Mouse (Mus musculus) heart, embryonic 11.5 days (tissue): ENCODE data around the gene Sun2. TPM values are rescaled to one million over a fixed set of nuclear protein-coding genes. Genes with fewer than 3 reads are reported as not detected.

Experiments
- ATAC-seq: fragments of 200-750 bp; cut with Nextera tagmentation; replicated peaks from 2 replicates; pipeline ENCODE4 v1.8.0; 2017; ENCODE audit warnings: moderate library complexity; ENCODE audit not compliant: insufficient number of reproducible peaks, low FRiP score, low TSS enrichment
- H3K27ac ChIP-seq: fragments of 300-500 bp; sonication (generic); 2 replicates; pipeline ENCODE4 v1.5.1; 2014; ENCODE audit warnings: mild to moderate bottlenecking, low read depth, low read length
- H3K27me3 ChIP-seq: fragments of 300-500 bp; sonication (generic); 2 replicates; pipeline ENCODE4 v1.6.1; 2014; ENCODE audit warnings: mild to moderate bottlenecking, low read length, mixed read lengths; ENCODE audit not compliant: control insufficient read depth, insufficient read depth
- H3K36me3 ChIP-seq: fragments of 300-500 bp; sonication (generic); 2 replicates; pipeline ENCODE4 v1.6.1; 2014; ENCODE audit warnings: mild to moderate bottlenecking, low read length, moderate library complexity, mixed read lengths; ENCODE audit not compliant: control insufficient read depth, insufficient read depth
- H3K4me1 ChIP-seq: fragments of 300-500 bp; sonication (generic); 2 replicates; pipeline ENCODE4 v1.6.1; 2014; ENCODE audit warnings: low read length; ENCODE audit not compliant: control insufficient read depth, insufficient read depth
- H3K4me2 ChIP-seq: fragments of 300-500 bp; sonication (generic); 2 replicates; pipeline ENCODE4 v1.6.1; 2014; ENCODE audit warnings: mild to moderate bottlenecking, moderate library complexity
- H3K4me3 ChIP-seq: fragments of 300-500 bp; sonication (generic); 2 replicates; pipeline ENCODE4 v1.5.1; 2014; ENCODE audit warnings: low read depth, low read length
- H3K9ac ChIP-seq: fragments of 300-500 bp; sonication (generic); 2 replicates; pipeline ENCODE4 v1.6.1; 2014; ENCODE audit warnings: mild to moderate bottlenecking, low read depth, low read length, moderate library complexity
- H3K9me3 ChIP-seq: fragments of 300-500 bp; sonication (generic); replicated peaks from 2 replicates; pipeline ENCODE4 v1.6.1; 2016; ENCODE audit warnings: low read length; ENCODE audit not compliant: control insufficient read depth
- WGBS: fragments of 180-500 bp; shearing (Covaris S2); extraction: QIAGEN DNeasy Blood & Tissue Kit; methylation state at CpG from one replicate; pipeline ENCODE4 v1.1.7; 2014; ENCODE audit not compliant: insufficient replicate concordance; 5-methylcytosine and 5-hydroxymethylcytosine counted together
- polyA plus RNA-seq: library from polyadenylated mRNA; unstranded; fragments of >200 nt; fragmentation: Nextera tagmentation; extraction: Ambion mirVana; gene quantifications from 2 replicates; pipeline ENCODE4 v1.2.1, GENCODE M21; 2014

The Sun2 gene
- polyA plus RNA-seq, 1 experiment from 2014 or later = 4.9 TPM

GRCm38 (mm10) chr15:79697558-79698187 lies 44.7 kb downstream of the Sun2 start:
- WGBS = 73% methylated on average over 9 of the region's 9 CpGs

GRCm38 (mm10) chr15:79697011-79697410 lies 45.3 kb downstream of the Sun2 start:
- H3K4me3 ChIP-seq = no peak overlapping the region
- H3K36me3 ChIP-seq = 0 out of 2 replicates have a peak, but pooled peaks cover 3% of the 10 kb centered on the region
- no peak overlapping the region for H3K4me2 ChIP-seq
- no peak overlapping the region for H3K9ac ChIP-seq
- H3K9me3 ChIP-seq = no peaks in the 10 kb centered on the region
- H3K27ac ChIP-seq = no peak overlapping the region
- H3K27me3 ChIP-seq = no peaks in the 10 kb centered on the region
- ATAC-seq = no peak
- 83% methylated on average over 6 of the region's 6 CpGs for WGBS
- 0 out of 2 replicates have a peak, but pooled peaks cover 19% of the 10 kb centered on the region for H3K4me1 ChIP-seq

More at GRCm38 (mm10) chr15:79697558-79698187, 44.7 kb downstream of the Sun2 start:
- Histone ChIP-seq H3K4me2 (no peak overlapping the region), H3K9ac (no peak overlapping the region), H3K27ac (no peak overlapping the region), H3K4me1 (0 out of 2 replicates have a peak, but pooled peaks cover 19% of the 10 kb centered on the region), H3K4me3 (no peak overlapping the region), H3K27me3 (no peaks in the 10 kb centered on the region), H3K9me3 (no peaks in the 10 kb centered on the region), H3K36me3 (0 out of 2 replicates have a peak, but pooled peaks cover 3% of the 10 kb centered on the region)
- no peak for ATAC-seq

- Histone ChIP-seq H3K27ac (no peak overlapping the region), H3K4me1 (peaks cover 21% of the 10 kb centered on the region; the same call in 1 of the 2 replicates), H3K9ac (no peak overlapping the region), H3K4me2 (no peak overlapping the region), H3K27me3 (no peaks in the 10 kb centered on the region), H3K9me3 (no peaks in the 10 kb centered on the region), H3K4me3 (no peak overlapping the region), H3K36me3 (0 out of 2 replicates have a peak, but pooled peaks cover 3% of the 10 kb centered on the region)
- no peak for ATAC-seq
- 92% methylated on average over 2 of the region's 2 CpGs for WGBS
Measured at GRCm38 (mm10) chr15:79696508-79696907, 45.8 kb downstream of the Sun2 start.

- WGBS = 32% methylated on average over 3 of the region's 3 CpGs
- no peak for ATAC-seq
- Histone ChIP-seq H3K9ac (no peak overlapping the region), H3K27me3 (no peaks in the 10 kb centered on the region), H3K9me3 (no peaks in the 10 kb centered on the region), H3K36me3 (0 out of 2 replicates have a peak, but pooled peaks cover 3% of the 10 kb centered on the region), H3K4me2 (no peak overlapping the region; the same call in 1 of the 2 replicates), H3K4me1 (peaks cover 22% of the 10 kb centered on the region; the same call in 1 of the 2 replicates), H3K4me3 (no peak overlapping the region), H3K27ac (no peak overlapping the region)
Measured at GRCm38 (mm10) chr15:79695516-79695915, 46.8 kb downstream of the Sun2 start.

- no peak for ATAC-seq
- WGBS = 74% methylated on average over 4 of the region's 4 CpGs
- Histone ChIP-seq H3K4me1 (peaks cover 28% of the 10 kb centered on the region; the same call in 1 of the 2 replicates), H3K9ac (no peak overlapping the region; the same call in 1 of the 2 replicates), H3K4me2 (peak overlapping the region; percentile 44), H3K4me3 (0 out of 2 replicates have a peak overlapping the region, but pooled peaks have one; percentile 0), H3K9me3 (no peaks in the 10 kb centered on the region), H3K27ac (peak overlapping the region; percentile 30; the same call in 1 of the 2 replicates), H3K27me3 (no peaks in the 10 kb centered on the region), H3K36me3 (0 out of 2 replicates have a peak, but pooled peaks cover 3% of the 10 kb centered on the region)
Measured at GRCm38 (mm10) chr15:79694512-79694911, 47.8 kb downstream of the Sun2 start.

GRCm38 (mm10) chr15:79693740-79694139 lies 48.6 kb downstream of the Sun2 start:
- H3K27ac ChIP-seq = peak overlapping the region; percentile 36; the same call in 1 of the 2 replicates
- no peaks in the 10 kb centered on the region for H3K27me3 ChIP-seq
- WGBS = 58% methylated on average over 11 of the region's 11 CpGs
- H3K9ac ChIP-seq = no peak overlapping the region; the same call in 1 of the 2 replicates
- 0 out of 2 replicates have a peak, but pooled peaks cover 3% of the 10 kb centered on the region for H3K36me3 ChIP-seq
- H3K4me2 ChIP-seq = peak overlapping the region; percentile 44
- H3K4me3 ChIP-seq = no peak overlapping the region
- no peaks in the 10 kb centered on the region for H3K9me3 ChIP-seq
- peaks cover 28% of the 10 kb centered on the region; the same call in 1 of the 2 replicates for H3K4me1 ChIP-seq
- ATAC-seq = no peak

- H3K4me1 ChIP-seq = peaks cover 23% of the 10 kb centered on the region
- ATAC-seq = no peak
- peak overlapping the region; percentile 71; the same call in 1 of the 2 replicates for H3K4me2 ChIP-seq
- H3K4me3 ChIP-seq = no peak overlapping the region
- no peak overlapping the region for H3K27ac ChIP-seq
- no peak overlapping the region for H3K9ac ChIP-seq
- H3K27me3 ChIP-seq = no peaks in the 10 kb centered on the region
- H3K36me3 ChIP-seq = 0 out of 2 replicates have a peak, but pooled peaks cover 3% of the 10 kb centered on the region
- 89% methylated on average over 5 of the region's 5 CpGs for WGBS
- H3K9me3 ChIP-seq = no peaks in the 10 kb centered on the region
Measured at GRCm38 (mm10) chr15:79692334-79692733, 50.0 kb downstream of the Sun2 start.

GRCm38 (mm10) chr15:79691023-79691508 lies 51.3 kb downstream of the Sun2 start:
- H3K9ac ChIP-seq = peak overlapping the region; percentile 81
- peak overlapping the region; percentile 70 for H3K27ac ChIP-seq
- no peak for ATAC-seq
- no peaks in the 10 kb centered on the region for H3K27me3 ChIP-seq
- peaks cover 26% of the 10 kb centered on the region for H3K4me1 ChIP-seq
- under 1% methylated on average over 40 of the region's 53 CpGs for whole genome bisulfite sequencing
- peak overlapping the region; percentile 78 for H3K4me3 ChIP-seq
- H3K4me2 ChIP-seq = peak overlapping the region; percentile 71
- H3K36me3 ChIP-seq = 0 out of 2 replicates have a peak, but pooled peaks cover under 1% of the 10 kb centered on the region
- no peaks in the 10 kb centered on the region for H3K9me3 ChIP-seq
